Mouse (Mus musculus): ENCODE measurements around the gene Ap2m1.

DNA sequence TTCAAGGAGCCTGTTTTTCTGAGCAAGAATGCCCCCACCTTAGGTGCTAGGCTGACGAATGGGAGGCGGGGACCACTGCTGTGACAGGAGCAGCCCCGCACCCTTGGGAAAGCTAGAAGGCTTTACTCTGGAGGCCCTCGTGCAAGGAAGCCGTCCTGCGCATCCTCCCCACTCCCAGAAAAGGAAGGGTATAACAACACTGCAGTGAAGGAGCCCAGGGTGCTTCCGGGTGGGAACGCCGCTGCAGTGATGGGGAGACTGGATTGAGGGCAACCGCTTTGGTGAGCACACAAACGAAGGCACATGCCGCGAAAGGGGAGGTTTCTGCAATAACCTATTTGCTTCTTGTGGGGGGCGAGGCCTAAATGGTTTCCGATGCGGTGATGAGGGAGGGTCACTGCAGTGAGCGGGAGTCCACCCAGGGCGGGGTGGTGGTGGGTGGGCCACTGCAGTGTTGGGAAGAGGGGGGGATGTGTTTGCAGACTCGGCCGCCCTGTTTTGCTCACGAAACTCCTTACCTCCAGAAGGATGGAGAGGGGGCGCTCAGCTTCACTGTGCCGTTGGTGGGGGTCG is 54.2 kb downstream of the Ap2m1 start, which contains the start of gene Vwa5b2:
- TF ChIP-seq TAL1 (IDR thresholded peaks at IDR 0.05; ENCODE audit: low read length), result no peak
- no peak for TF ChIP-seq GATA1 (IDR thresholded peaks at IDR 0.05; ENCODE audit: low read length)

Measured in erythroblast, embryonic 14.5 days (primary cell).